Mouse (Mus musculus): ENCODE results near the gene Pcolce2.
A peak's percentile ranks its signal among the peaks of the same experiment; 100 is the strongest.

Gene Pcolce2

GRCm38 (mm10) chr9:95654356-95654755, 17.0 kb downstream of the Pcolce2 start:
- DNase-seq (ENCODE audit: low spot score in 2 of 2): no peak

GRCm38 (mm10) chr9:95657941-95658340, 20.5 kb downstream of the Pcolce2 start:
- DNase-seq (ENCODE audit: low spot score in 2 of 2): no peak

- no peak for DNase-seq (ENCODE audit: low spot score in 2 of 2)
These were observed 27.0 kb downstream of the Pcolce2 start for GRCm38 (mm10) chr9:95664290-95664989.

- no peak for DNase-seq (ENCODE audit: low spot score in 2 of 2)
These were observed 28.4 kb downstream of the Pcolce2 start for GRCm38 (mm10) chr9:95665835-95666234.

- DNase-seq (ENCODE audit: low spot score in 2 of 2): peak; percentile 30 to 72
These were observed 30.4 kb downstream of the Pcolce2 start for GRCm38 (mm10) chr9:95667836-95668235.

GRCm38 (mm10) chr9:95668306-95668705, 30.9 kb downstream of the Pcolce2 start:
- DNase-seq (ENCODE audit: low spot score in 2 of 2): no peak

GRCm38 (mm10) chr9:95672331-95672730, 34.9 kb downstream of the Pcolce2 start:
- no peak for DNase-seq (ENCODE audit: low spot score in 2 of 2)

GRCm38 (mm10) chr9:95672760-95673159, 35.4 kb downstream of the Pcolce2 start:
- DNase-seq (ENCODE audit: low spot score in 2 of 2): no peak

- DNase-seq (ENCODE audit: low spot score in 2 of 2): peak in 1 of 2 experiments; percentile 62
These were observed 37.8 kb downstream of the Pcolce2 start for GRCm38 (mm10) chr9:95675064-95675699.

- DNase-seq (ENCODE audit: low spot score in 2 of 2): no peak
These were observed 38.6 kb downstream of the Pcolce2 start for GRCm38 (mm10) chr9:95676021-95676420.

- DNase-seq (ENCODE audit: low spot score in 2 of 2): no peak
These were observed 42.6 kb downstream of the Pcolce2 start for GRCm38 (mm10) chr9:95679966-95680365.

- no peak for DNase-seq (ENCODE audit: low spot score in 2 of 2)
These were observed 43.3 kb downstream of the Pcolce2 start for GRCm38 (mm10) chr9:95680691-95681090.

- DNase-seq (ENCODE audit: low spot score in 2 of 2): no peak
These were observed 48.4 kb downstream of the Pcolce2 start for GRCm38 (mm10) chr9:95685660-95686440.

GRCm38 (mm10) chr9:95688064-95688463, 50.7 kb downstream of the Pcolce2 start:
- DNase-seq (ENCODE audit: low spot score in 2 of 2): peak in 1 of 2 experiments; percentile 30

GRCm38 (mm10) chr9:95692823-95693222, 55.4 kb downstream of the Pcolce2 start:
- DNase-seq (ENCODE audit: low spot score in 2 of 2): no peak

GRCm38 (mm10) chr9:95693528-95694100, 56.2 kb downstream of the Pcolce2 start:
- DNase-seq (ENCODE audit: low spot score in 2 of 2): no peak

GRCm38 (mm10) chr9:95694526-95694925, 57.1 kb downstream of the Pcolce2 start:
- no peak for DNase-seq (ENCODE audit: low spot score in 2 of 2)

GRCm38 (mm10) chr9:95695023-95695422, 57.6 kb downstream of the Pcolce2 start:
- no peak for DNase-seq (ENCODE audit: low spot score in 2 of 2)

GRCm38 (mm10) chr9:95696581-95696980, 59.2 kb downstream of the Pcolce2 start:
- no peak for DNase-seq (ENCODE audit: low spot score in 2 of 2)

GRCm38 (mm10) chr9:95697808-95698207, 60.4 kb downstream of the Pcolce2 start:
- DNase-seq (ENCODE audit: low spot score in 2 of 2): peak in 1 of 2 experiments; percentile 51

GRCm38 (mm10) chr9:95699273-95699672, 61.9 kb downstream of the Pcolce2 start:
- no peak for DNase-seq (ENCODE audit: low spot score in 2 of 2)

- DNase-seq (ENCODE audit: low spot score in 2 of 2): no peak
These were observed 66.7 kb downstream of the Pcolce2 start for GRCm38 (mm10) chr9:95704078-95704477.

All from cerebellum, postnatal 4 days (tissue).